Mouse (Mus musculus): ENCODE results near the gene Mchr1.

Gene Mchr1

DNA sequence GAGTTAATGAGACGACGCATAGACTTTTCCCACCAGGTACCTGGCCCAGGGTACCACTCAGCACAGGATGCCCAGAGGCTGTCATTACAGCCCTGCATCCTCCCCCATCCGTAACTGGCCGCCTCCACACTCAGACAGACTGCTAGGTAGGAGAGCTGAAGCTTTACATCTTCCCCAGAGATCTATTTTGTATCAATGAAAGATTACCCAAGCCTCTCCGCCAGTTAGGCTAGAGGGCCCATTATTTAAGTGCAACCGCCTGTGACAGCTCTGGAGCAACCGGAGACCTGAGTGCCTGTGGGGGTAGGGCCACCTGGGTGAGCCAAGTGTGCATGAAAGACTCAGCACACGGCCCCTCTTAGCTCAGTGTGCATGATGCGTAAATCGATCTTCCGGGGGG lies 42.6 kb downstream of the Mchr1 start:
- DNase-seq = no peak

DNA sequence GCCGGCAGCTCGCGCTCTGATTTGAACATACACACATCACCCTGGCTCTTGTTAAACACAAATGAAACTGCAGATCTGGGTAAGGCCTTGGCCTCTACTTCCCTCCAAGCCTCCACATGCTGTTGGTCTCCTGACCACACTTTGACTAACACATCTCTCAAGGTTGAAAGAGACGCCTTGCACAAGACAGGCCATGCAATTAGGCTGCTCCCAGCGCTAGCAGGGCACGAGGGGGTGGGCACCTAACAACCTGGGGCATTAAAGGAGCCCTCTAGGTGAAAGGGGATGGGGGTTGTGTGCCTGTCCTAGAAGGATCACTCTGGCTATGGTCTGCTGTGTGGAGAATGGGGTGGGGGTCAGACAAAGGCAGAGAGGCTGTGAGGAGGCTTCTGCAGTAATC lies 43.4 kb downstream of the Mchr1 start:
- DNase-seq = no peak

DNA sequence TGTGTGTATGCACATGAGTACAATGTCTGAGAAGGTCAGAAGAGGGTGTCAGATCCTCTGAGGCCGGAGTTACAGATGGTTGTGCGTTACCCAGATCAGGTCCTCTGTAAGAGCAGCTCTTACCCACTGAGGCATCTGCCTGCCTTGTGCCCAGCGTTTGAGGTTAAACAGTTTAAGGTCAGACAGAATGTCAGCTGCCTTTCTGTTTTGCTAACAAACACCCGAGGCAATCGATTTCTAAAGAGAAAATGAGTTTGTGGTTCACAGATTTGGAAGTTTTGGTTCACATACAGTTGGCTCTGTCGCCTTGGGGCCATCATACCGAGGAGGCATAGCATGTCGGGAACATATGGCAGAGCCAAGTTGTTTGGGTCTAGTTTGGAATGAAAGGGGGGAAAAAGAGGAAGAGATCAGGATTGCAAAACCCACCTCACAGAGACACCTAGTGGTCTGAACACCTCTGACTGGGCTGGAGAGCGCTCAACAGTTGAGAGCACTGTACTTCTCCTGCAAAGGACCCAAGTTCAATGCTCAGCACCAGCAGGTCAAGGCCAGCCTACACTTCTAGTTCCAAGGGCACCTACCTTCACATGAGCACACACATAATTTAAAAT lies 48.9 kb downstream of the Mchr1 start:
- no peak for DNase-seq
